Mouse (Mus musculus): ENCODE measurements around the gene Synpo2.
"Not testable (repeated sequence)": the region's sequence is repeated elsewhere in the genome, so short reads cannot be mapped to it uniquely, and the experiment has no call there.

The Synpo2 gene

GRCm38 (mm10) chr3:123131151-123131756, 104.7 kb downstream of the Synpo2 start:
- DNase-seq (ENCODE audit: low spot score in 2 of 2): no peak

DNA sequence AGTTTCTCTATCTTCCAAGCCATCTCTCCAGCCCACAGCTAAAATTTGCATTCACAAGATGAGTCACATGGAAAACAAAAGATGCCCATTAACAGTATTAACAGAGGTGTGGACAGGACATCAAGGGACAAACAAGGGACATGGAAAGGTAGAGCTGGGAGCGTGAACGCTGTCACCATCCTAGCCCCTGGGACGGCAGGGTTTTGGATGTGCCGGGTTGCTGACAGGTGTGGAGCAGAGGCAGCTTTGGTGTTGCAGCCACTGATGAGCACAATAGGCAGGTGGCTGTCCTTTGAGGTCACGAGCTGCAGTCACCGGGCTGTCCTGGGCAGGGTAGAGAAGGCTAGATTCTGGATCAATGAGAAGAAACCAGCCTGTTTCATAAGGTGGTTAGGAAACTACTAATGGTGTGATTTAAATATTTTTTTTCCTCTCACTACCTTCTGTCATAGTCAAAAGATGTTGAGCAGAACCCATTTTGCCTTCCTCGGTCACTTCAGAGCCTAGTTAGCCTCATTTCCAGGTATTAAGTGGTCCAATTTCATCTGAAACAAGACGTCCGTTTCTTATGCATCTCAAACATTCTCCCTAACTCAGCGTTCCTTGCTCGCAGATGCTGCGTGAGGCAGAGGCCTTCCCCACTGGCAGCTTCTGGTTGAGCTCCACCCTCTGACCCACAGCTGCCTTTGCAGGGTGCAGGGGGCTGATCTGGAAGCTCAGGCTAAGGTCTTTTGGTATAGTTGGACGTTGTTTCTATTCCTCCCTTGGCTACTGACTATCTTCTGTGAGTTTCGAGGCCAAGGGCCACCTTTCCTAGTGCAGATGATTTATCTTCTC, 105.4 kb downstream of the Synpo2 start:
- DNase-seq (ENCODE audit: low spot score in 2 of 2): no peak

- DNase-seq (ENCODE audit: low spot score in 2 of 2): no peak
Observed at GRCm38 (mm10) chr3:123128781-123129180, 107.2 kb downstream of the Synpo2 start.

GRCm38 (mm10) chr3:123128091-123128490, 107.9 kb downstream of the Synpo2 start:
- no peak for DNase-seq (ENCODE audit: low spot score in 2 of 2)

GRCm38 (mm10) chr3:123126741-123127140, 109.2 kb downstream of the Synpo2 start:
- not testable (repeated sequence) for DNase-seq (ENCODE audit: low spot score in 2 of 2)

DNA sequence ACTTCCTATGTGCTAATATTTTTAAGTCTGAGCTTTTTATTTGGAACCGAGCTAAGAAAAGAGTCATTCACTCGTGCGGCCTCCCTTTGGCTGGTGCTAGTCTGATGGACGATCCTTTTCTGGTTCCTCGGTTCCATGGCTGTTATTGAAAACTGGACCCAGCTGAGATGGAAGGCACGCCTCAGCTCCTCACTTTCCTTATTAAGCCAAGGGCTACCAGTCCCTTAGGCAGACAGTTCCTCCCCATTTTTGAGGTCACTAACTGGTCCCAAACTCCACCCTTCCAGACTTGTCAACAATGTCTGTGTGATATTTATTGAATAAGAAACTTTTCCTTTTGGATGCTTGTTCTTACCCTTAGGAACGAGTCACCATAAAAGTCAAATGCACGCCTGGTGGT, 112.1 kb downstream of the Synpo2 start:
- no peak for DNase-seq (ENCODE audit: low spot score in 2 of 2)

DNA sequence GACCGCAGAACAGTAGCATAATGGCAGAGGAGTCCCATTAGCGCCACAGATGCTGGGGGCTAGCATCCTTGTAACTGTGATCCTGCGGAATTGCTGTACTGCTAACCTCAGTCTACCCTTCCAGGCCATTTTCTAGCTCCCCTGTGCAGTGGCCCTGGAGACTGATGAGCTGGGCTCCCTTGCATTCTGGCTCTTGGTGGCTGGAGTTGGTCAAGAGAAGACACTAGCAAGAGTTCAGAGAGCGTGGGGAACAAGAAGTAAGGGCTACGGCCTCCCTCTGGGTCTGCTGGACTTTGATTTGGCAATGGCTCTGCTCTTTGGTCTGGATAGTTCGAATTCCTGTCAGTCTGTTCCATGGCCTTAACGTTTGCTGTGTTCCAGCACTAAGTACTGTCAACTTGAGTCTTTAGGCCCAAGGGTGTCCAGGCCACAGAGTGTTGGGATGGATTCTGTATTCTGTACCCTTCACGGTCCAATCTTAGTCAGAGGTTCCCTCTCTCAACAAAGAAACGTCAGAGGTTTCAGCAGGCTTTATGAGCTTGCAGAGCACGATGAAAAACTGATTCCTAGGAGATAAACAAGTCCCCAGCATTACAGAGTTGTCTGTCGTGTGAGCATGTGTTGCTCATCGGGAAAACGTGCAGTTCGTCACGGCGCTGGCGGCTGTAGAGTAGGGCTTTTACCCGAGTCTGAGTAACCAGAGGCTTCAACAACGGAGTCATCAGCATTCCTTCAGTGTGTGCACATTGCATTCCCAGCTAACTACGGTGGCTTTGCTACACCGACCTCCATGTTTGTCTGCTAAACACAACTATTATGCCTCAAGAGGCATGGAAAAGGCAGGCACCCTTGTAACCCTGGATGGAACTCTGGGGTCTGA, 113.6 kb downstream of the Synpo2 start:
- DNase-seq (ENCODE audit: low spot score in 2 of 2): no peak

- no peak for DNase-seq (ENCODE audit: low spot score in 2 of 2)
Observed at GRCm38 (mm10) chr3:123116903-123117302, 119.0 kb downstream of the Synpo2 start.

DNA sequence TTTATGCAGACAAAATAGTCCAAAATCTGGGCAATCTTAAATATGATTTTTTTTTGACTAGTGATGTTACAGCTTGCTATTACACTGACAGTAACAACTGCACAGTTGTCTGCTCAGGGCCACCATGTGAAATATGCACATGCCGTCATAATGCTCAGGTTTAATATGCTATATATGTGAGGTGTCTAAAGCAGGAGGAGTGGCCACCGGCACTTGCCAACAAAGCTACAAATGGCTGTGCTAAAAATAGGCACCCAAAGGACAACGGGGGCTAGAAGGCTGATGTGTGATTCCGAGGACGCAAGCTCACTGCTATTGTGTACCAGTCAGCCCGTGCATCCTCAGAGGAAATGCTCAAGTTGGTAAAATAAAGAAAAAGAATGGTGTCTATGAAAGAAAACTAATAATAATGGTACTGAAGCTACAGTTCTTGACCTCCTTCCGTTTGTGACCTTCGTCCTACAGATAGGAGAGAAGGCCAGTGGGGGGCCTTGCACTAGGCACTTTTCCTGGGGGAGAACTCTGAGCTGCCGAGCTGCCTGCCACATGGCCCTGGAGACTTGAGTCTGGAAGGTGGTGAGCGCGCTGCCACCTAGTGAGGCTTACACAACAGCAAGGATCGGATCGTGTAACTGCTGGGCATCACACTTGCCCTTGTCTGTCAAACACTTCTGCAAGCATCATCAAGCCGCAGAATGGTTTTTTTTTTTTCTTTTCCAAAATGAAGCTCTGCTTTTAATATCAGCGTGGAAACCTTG, 120.0 kb downstream of the Synpo2 start:
- no peak for DNase-seq (ENCODE audit: low spot score in 2 of 2)

GRCm38 (mm10) chr3:123114001-123114635, 121.8 kb downstream of the Synpo2 start:
- no peak for DNase-seq (ENCODE audit: low spot score in 2 of 2)

DNA sequence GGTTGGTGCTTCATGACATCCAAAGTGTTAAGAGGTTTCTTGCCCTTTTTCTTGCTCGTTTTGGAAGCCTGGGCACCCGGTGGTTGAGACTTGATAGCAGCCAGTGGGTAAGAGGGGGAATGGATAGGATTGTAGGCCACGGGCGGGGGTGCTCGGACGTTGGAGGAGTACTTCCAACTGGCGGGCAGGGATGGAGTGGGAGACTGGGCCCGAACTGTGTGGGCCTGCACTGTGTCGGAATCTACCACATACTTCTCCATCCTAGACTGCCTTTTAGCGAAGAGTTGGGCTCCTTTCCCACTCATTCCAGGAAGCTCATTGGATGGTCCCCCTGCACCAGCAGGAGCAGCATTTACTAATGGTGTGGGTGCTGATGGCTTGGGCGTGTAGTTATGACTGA, 123.2 kb downstream of the Synpo2 start:
- DNase-seq (ENCODE audit: low spot score in 2 of 2): no peak

GRCm38 (mm10) chr3:123111071-123111711, 124.8 kb downstream of the Synpo2 start:
- no peak for DNase-seq (ENCODE audit: low spot score in 2 of 2)

DNA sequence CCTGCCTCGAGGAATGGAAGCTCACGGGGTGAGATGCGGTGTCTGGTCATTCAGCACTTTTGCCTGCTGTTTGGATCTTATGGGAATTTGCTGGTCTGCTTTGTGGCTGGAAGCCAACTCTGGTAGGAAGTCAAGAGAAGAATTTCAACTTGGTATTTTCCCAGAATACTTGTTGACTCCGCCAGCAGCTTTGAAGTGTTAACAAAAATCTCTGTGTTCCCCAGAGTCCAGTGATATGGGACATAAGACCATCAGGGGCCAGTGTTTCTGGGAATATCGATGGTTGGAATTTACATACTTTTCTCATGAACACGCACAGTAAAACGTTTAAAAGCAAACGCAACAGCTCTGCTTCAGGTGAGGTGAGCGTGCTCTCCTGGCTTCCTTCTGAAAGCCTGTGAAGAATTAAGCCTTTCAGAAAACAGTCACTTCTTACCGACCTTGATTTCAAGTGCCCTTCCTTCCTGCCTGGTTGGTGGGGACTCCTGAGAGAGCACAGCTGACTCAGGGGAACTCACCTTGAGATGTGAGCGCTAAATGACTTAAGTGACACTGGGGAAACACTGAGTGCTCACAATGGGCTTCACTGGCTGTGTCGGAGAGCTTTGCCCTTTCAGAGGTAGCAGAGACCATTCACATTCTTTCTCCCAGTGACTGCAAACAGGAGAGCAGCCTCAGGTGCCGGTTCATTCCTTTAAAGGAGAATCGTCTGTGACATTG, 128.0 kb downstream of the Synpo2 start:
- DNase-seq (ENCODE audit: low spot score in 2 of 2): no peak

DNA sequence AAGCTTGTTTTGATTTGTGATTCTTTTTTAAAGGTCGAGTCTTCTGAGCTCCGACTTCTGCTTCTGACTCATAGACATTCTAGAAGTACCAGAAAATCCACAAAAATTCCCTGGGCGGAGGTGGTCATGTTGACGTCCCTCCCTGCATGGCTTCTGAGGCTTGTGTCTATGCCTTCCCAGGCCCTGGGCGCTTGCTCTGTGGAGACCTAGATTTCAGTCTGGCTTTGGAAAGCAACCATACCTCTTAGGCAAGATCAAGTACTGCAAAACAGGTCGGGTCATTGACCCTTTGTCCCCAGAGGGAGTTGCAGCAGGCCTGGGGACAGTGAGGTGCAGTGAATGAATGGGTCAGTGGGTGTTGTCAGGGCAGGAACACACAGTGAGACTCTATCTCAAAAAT, 131.6 kb downstream of the Synpo2 start:
- no peak for DNase-seq (ENCODE audit: low spot score in 2 of 2)

DNA sequence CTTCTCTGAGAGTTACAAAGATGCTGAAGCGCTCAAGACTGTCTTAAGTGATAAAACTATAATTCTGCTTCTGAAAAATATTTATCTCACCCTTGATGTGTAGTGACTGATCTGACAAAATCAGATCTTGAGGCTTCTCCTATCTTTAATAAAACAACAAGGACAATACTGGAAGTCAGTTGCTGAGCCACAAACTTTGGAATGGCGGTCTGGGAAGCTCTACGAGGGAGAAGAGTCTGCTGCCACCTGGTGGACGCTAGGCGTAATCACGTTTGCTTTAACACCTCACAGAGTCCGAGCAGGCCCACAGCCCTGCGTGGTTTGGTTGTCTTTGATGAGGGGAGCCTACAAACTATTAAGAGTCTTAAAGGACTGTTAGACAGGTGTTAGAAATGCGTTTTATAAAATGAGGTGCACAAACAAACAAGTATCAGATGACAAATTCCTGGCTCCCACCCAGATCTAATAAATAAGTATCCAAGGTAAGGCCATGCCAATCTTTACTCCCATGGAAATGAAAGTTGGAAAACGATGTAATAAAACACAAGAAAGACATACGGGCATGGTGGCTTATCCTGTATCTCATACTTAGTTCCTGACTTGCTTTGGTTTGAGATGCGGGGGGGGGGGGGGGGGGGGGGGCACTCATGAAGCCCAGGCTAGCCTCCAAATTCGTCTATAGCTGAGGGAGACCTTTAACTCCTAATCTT, 132.6 kb downstream of the Synpo2 start:
- DNase-seq (ENCODE audit: low spot score in 2 of 2): peak in 1 of 2 experiments; percentile 44

GRCm38 (mm10) chr3:123101761-123102160, 134.2 kb downstream of the Synpo2 start:
- no peak for DNase-seq (ENCODE audit: low spot score in 2 of 2)

DNA sequence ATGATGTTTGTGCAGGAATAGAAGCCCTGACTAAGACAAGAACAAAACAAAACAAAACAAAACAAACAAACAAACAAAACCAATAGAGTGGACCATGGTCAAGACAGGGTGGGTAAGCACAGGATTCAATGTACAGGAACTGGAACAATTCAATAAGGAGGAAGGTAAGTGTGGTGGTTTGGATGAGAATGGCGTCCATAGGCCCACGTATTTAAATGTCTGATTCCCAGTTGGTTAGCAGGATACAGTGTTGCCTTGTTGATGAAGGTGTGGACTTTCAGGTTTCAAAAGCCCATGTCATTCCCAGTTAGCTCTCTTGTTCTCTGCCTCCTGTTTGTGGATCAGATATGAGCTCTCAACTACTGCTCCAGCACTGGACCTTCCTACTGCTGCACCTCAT, 140.8 kb downstream of the Synpo2 start:
- DNase-seq (ENCODE audit: low spot score in 2 of 2): no peak

DNA sequence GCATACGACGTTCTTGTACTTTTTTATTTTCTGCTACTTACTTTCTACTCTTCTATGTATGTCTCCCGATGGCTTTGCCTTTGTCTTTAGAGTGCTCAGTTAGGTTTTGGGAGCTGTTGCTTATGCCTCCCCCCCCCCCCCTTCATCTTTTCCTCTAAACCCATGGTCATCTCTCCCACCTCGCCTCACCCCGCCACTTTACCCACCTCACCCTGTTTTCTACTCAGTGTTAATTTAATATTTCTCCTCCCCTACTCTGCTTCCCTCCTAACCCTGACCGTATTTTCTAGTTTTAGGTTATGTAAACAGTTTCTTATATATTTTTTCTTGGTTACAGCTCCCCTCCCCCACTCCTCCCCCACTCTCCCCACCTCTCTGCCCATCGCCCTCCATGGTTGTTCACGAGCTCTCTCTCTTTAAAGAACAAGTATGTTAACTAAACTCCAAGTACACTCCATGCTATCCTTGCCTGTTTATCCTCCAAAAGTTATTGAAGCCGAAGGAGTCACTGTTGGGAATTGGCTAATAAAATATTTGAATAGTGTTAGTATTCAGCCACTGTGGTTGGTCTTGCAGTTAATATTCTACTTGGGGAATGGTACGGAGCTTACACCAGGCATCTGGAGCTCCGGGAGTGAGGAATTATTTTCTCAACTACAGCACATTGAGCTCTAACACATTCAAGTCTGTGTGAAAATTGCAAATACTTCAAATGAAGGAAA, 142.1 kb downstream of the Synpo2 start:
- DNase-seq (ENCODE audit: low spot score in 2 of 2): no peak

Measured in spleen, postnatal 14 days (tissue).